Mouse (Mus musculus): ENCODE results near the gene Tnfrsf11a.

GRCm38 (mm10) chr1:105752944-105753343, 27.6 kb upstream of the Tnfrsf11a start:
- TF ChIP-seq CTCF (IDR thresholded peaks at IDR 0.05; ENCODE audit: extremely low read depth, insufficient read depth, insufficient read length, insufficient replicate concordance) (no peak), POLR2A (IDR thresholded peaks at IDR 0.05; ENCODE audit: low read depth, low read length) (no peak)
